Mouse (Mus musculus): ENCODE measurements around the gene Slc10a2. TPM values are rescaled to one million over a fixed set of nuclear protein-coding genes. Genes with fewer than 3 reads are reported as not detected.

The Slc10a2 gene
- total RNA-seq (2023), result not detected

GRCm38 (mm10) chr8:5105186-5105585, at the start of gene Slc10a2:
Gene Slc10a2, minus strand, starts transcription at chr8:5105351.

Data from neutrophil, adult 59 days (primary cell).